Mouse (Mus musculus) MEL (cell line): ENCODE data around the gene Cobll1.

ENCODE experiments used
- CHD1 ChIP-seq: IDR thresholded peaks from 2 replicates; pipeline ENCODE4 v1.6.1; 2012; ENCODE audit warnings: low read depth, mild to moderate bottlenecking, inconsistent platforms, low read length, improper control_type of control experiment
- CHD2 ChIP-seq: IDR thresholded peaks from 2 replicates; pipeline ENCODE4 v1.6.1; 2011; ENCODE audit warnings: low read length, improper control_type of control experiment
- CTCF ChIP-seq, 3 experiments: IDR thresholded peaks in 2 of 3; conservative IDR thresholded peaks in 1 of 3; 2 replicates each; pipeline ENCODE4 v1.5.1; 2011 to 2012; ENCODE audit warnings: low read length in 3 of 3, low read depth in 2 of 3, mild to moderate bottlenecking in 2 of 3, improper control_type of control experiment in 1 of 3, inconsistent platforms in 1 of 3, mixed read lengths in 1 of 3, moderate library complexity in 1 of 3; ENCODE audit not compliant: control insufficient read depth in 1 of 3, insufficient read depth in 1 of 3, poor library complexity in 1 of 3, severe bottlenecking in 1 of 3
- GABPA ChIP-seq: IDR thresholded peaks from 2 replicates; pipeline ENCODE4 v1.6.1; 2012; ENCODE audit warnings: low read depth, mild to moderate bottlenecking, inconsistent platforms, low read length, improper control_type of control experiment, moderate library complexity
- HCFC1 ChIP-seq: IDR thresholded peaks from 2 replicates; pipeline ENCODE4 v1.6.1; 2012; ENCODE audit warnings: low read depth, mild to moderate bottlenecking, inconsistent platforms, low read length, improper control_type of control experiment, moderate library complexity
- MAFK ChIP-seq: IDR thresholded peaks from 2 replicates; pipeline ENCODE4 v1.6.1; 2011; ENCODE audit warnings: low read depth, mild to moderate bottlenecking, low read length, improper control_type of control experiment, borderline replicate concordance
- MYC ChIP-seq: IDR thresholded peaks from 2 replicates; pipeline ENCODE4 v1.6.1; 2011; ENCODE audit warnings: low read depth, mild to moderate bottlenecking, low read length, improper control_type of control experiment, moderate library complexity
- POLR2A ChIP-seq, 2 experiments: IDR thresholded peaks; 2 replicates each; pipeline ENCODE4 v1.6.1; 2011 to 2012; ENCODE audit warnings: low read length in 2 of 2, mild to moderate bottlenecking in 2 of 2, control low read depth in 1 of 2, improper control_type of control experiment in 1 of 2, low read depth in 1 of 2, moderate library complexity in 1 of 2; ENCODE audit not compliant: control insufficient read depth in 1 of 2, insufficient read depth in 1 of 2, poor library complexity in 1 of 2
- POLR2AphosphoS5 ChIP-seq: IDR thresholded peaks from 2 replicates; pipeline ENCODE4 v1.6.1; 2012; ENCODE audit warnings: low read depth, borderline replicate concordance, mild to moderate bottlenecking, inconsistent platforms, low read length, moderate library complexity, mixed read lengths
- SIN3A ChIP-seq: IDR thresholded peaks from 2 replicates; pipeline ENCODE4 v1.6.1; 2012; ENCODE audit warnings: low read length, improper control_type of control experiment, inconsistent platforms
- TCF12 ChIP-seq: IDR thresholded peaks from 2 replicates; pipeline ENCODE4 v1.6.1; 2014; ENCODE audit warnings: low read depth, mild to moderate bottlenecking, inconsistent platforms, low read length, improper control_type of control experiment, moderate library complexity
- UBTF ChIP-seq: IDR thresholded peaks from 2 replicates; pipeline ENCODE4 v1.6.1; 2012; ENCODE audit warnings: low read depth, mild to moderate bottlenecking, inconsistent platforms, low read length, improper control_type of control experiment, moderate library complexity, borderline replicate concordance; ENCODE audit not compliant: insufficient read depth
- USF1 ChIP-seq: IDR thresholded peaks from 2 replicates; pipeline ENCODE4 v1.6.1; 2014; ENCODE audit warnings: low read depth, mild to moderate bottlenecking, inconsistent platforms, low read length, improper control_type of control experiment, moderate library complexity

DNA sequence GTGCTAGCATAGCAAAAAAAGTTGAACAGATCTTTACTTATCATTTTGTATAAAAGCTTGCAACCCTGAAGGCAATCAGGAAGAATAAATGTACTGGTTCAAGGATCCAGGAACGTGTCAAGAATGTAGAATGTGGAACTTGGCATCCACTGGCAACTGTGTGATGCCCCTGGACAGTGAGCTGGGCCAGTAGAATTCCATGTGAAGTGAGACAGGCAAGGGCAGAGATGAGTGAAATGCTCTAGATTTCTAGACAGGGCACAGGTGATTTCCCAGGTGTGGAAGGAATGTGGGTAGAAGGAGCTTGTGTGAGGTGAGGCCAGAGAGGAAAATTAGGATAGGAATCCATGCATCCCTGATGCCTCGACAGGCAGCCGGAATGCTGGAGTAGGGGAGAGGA lies 25.5 kb downstream of the Cobll1 start:
- TF ChIP-seq CTCF (IDR thresholded peaks at IDR 0.05 in 2 of 3, conservative IDR thresholded peaks at IDR 0.05 in 1 of 3; ENCODE audit: control insufficient read depth in 1 of 3, insufficient read depth in 1 of 3, low read depth in 2 of 3, low read length in 3 of 3, poor library complexity in 1 of 3, severe bottlenecking in 1 of 3) (no peak), POLR2AphosphoS5 (no peak), POLR2A (IDR thresholded peaks at IDR 0.05; ENCODE audit: control insufficient read depth in 1 of 2, insufficient read depth in 1 of 2, low read depth in 1 of 2, low read length in 2 of 2, poor library complexity in 1 of 2) (no peak), UBTF (no peak), TCF12 (no peak), HCFC1 (no peak), SIN3A (no peak), MAFK (no peak), CHD2 (no peak), GABPA (no peak), MYC (no peak), CHD1 (no peak), USF1 (no peak)
